Mouse (Mus musculus) heart, adult 2 months (tissue): Measurements from ENCODE around the gene Susd6. TPM values are rescaled to one million over a fixed set of nuclear protein-coding genes. Genes with fewer than 3 reads are reported as not detected.

ENCODE experiments used
- DNase-seq, 2 experiments: peaks; one replicate each; pipeline ENCODE4 v3.0.0; 2021
- H3K27ac ChIP-seq: fragments of 200-600 bp; 2 replicates; pipeline ENCODE4 v1.8.1; 2022
- H3K27me3 ChIP-seq: fragments of 200-500 bp; 2 replicates; pipeline ENCODE4 v1.6.1; 2012; ENCODE audit warnings: mild to moderate bottlenecking, low read length, inconsistent platforms, mixed read lengths; ENCODE audit not compliant: control insufficient read depth, insufficient read depth
- H3K36me3 ChIP-seq: fragments of 200-500 bp; 2 replicates; pipeline ENCODE4 v1.6.1; 2012; ENCODE audit warnings: low read length, inconsistent platforms; ENCODE audit not compliant: control insufficient read depth, insufficient read depth
- H3K4me1 ChIP-seq: fragments of 200-500 bp; 2 replicates; pipeline ENCODE4 v1.6.1; 2011; ENCODE audit warnings: low read length; ENCODE audit not compliant: control insufficient read depth, insufficient read depth
- H3K4me3 ChIP-seq: fragments of 200-600 bp; 2 replicates; pipeline ENCODE4 v1.8.1; 2022
- H3K79me2 ChIP-seq: fragments of 200-500 bp; replicated peaks from 2 replicates; pipeline ENCODE4 v1.6.1; 2012; ENCODE audit warnings: mild to moderate bottlenecking, inconsistent platforms, low read length, moderate library complexity, mixed read lengths; ENCODE audit not compliant: control insufficient read depth, insufficient read depth
- H3K9ac ChIP-seq: fragments of 200-500 bp; 2 replicates; pipeline ENCODE4 v1.6.1; 2012; ENCODE audit warnings: low read depth, mild to moderate bottlenecking, control low read depth, inconsistent platforms, low read length, mixed read lengths
- CTCF ChIP-seq: fragments of 200-600 bp; IDR thresholded peaks from 2 replicates; pipeline ENCODE4 v1.8.1; 2022; ENCODE audit warnings: antibody characterized with exemption, mild to moderate bottlenecking, moderate library complexity
- EP300 ChIP-seq: fragments of 200-500 bp; IDR thresholded peaks from 2 replicates; pipeline ENCODE4 v1.6.1; 2011; ENCODE audit warnings: low read depth, low read length, control low read depth; ENCODE audit not compliant: insufficient read depth
- POLR2A ChIP-seq: fragments of 200-500 bp; IDR thresholded peaks from 2 replicates; pipeline ENCODE4 v1.6.1; 2011; ENCODE audit warnings: mild to moderate bottlenecking, low read depth, low read length, control low read depth; ENCODE audit not compliant: insufficient read depth
- WGBS: fragments of 180-500 bp; shearing (Covaris S2); methylation state at CpG from one replicate; pipeline ENCODE4 v1.1.7; 2018; 5-methylcytosine and 5-hydroxymethylcytosine counted together
- intact Hi-C: fragments of 180-260 bp; cut with DNase I; formaldehyde crosslinking; loops from one replicate; pipeline ENCODE4 v1.15.1; 2025
- polyA plus RNA-seq: library from polyadenylated mRNA; depleted of rRNA; stranded (reverse); fragments of >200 nt; gene quantifications from 2 replicates; pipeline ENCODE4 v1.2.3, GENCODE M21; 2012
- total RNA-seq, 2 experiments: library from RNA; stranded (reverse); gene quantifications; 2 replicates each; pipeline ENCODE4 v1.2.3; 2021

Susd6 gene
- total and polyA plus RNA-seq, 3 experiments, result 50.1 to 78.6 (median 67.4) TPM

DNA sequence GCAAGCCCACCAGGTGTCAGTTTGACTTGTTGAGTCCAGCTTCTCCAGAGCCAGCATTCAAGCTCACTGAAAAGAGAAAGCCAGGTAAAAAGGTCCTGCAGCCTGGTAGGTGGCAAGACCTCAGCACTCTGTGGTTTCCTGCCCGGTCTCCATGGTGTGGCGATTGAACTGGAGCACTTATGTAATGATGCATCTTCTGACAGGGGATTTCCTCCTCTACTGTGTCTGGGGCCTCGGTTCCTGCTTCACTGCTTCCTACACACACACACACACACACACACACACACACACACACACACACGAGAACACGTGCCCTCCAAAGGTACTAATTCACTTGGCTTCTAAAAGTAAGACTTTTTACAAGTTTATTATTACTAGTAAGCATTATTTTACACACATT, 2.6 kb downstream of the Susd6 start:
- intact Hi-C loops, result loop anchor here (5.0 kb wide), 1 partner anchor 74 kb away; no protein-coding TSS in a partner anchor
- H3K4me3 ChIP-seq, result peak overlapping the region; percentile 73
- peaks cover 19% of the 10 kb centered on the region for H3K4me1 ChIP-seq
- peaks cover 3% of the 10 kb centered on the region; the same call in 1 of the 2 replicates for H3K79me2 ChIP-seq
- H3K27me3 ChIP-seq, result no peaks in the 10 kb centered on the region
- H3K36me3 ChIP-seq, result peaks cover 36% of the 10 kb centered on the region
- H3K27ac ChIP-seq, result peak overlapping the region; percentile 98
- WGBS, result 12% methylated on average over 5 of the region's 5 CpGs
- TF ChIP-seq CTCF (no peak), POLR2A (no peak), EP300 (no peak)
- peak overlapping the region; percentile 3; the same call in 1 of the 2 replicates for H3K9ac ChIP-seq
- DNase-seq, result peak; percentile 54 to 74

DNA sequence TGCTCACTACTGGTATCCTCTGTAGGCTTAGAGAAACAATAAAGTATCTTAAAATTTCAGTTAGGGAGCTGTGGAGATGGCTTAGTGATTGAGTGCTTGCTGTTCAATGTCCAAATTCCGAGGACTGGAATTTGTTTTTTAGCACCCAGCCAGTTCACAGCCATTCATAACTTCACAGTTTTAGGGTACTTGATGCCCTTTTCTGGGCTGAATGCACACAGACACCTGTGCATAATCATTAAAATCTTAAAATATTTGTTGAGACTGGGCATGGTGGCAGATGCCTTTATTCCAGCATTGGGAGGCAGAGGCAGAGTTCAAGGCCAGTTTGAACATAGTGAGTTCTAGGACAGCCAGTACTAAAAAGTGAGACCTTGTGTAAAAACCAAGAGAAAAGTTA, 3.2 kb downstream of the Susd6 start:
- Histone ChIP-seq H3K4me3 (no peak overlapping the region), H3K36me3 (peaks cover 42% of the 10 kb centered on the region), H3K9ac (no peak overlapping the region), H3K27me3 (no peaks in the 10 kb centered on the region), H3K4me1 (peaks cover 22% of the 10 kb centered on the region), H3K27ac (peak overlapping the region; percentile 8), H3K79me2 (peaks cover 3% of the 10 kb centered on the region; the same call in 1 of the 2 replicates)
- intact Hi-C loops, result loop anchor here (5.0 kb wide), 1 partner anchor 74 kb away; no protein-coding TSS in a partner anchor
- WGBS, result 78% methylated on average over 1 of the region's 1 CpGs
- no peak for DNase-seq
- no peak for TF ChIP-seq POLR2A
- no peak for TF ChIP-seq EP300
- no peak for TF ChIP-seq CTCF

DNA sequence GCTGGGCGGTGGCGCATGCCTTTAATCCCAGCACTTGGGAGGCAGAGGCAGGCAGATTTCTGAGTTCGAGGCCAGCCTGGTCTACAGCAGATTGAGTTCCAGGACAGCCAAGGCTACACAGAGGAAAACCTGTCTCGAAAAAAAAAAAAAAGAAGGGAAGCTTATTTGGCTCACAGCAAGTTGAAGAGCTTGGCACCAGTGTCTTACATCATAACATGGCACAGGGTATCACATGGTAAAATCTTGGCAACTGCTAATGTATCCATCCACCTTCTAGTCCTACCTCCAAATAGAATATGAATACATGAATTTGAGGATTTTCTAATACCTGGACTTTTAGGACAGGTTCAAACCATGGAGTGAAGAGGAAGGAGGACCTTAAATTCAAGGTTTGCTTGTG, 4.2 kb downstream of the Susd6 start:
- 89% methylated on average over 4 of the region's 4 CpGs for WGBS
- Histone ChIP-seq H3K79me2 (peaks cover 3% of the 10 kb centered on the region; the same call in 1 of the 2 replicates), H3K9ac (no peak overlapping the region), H3K27ac (peak overlapping the region; percentile 73), H3K4me3 (no peak overlapping the region), H3K36me3 (peaks cover 44% of the 10 kb centered on the region), H3K4me1 (peaks cover 22% of the 10 kb centered on the region), H3K27me3 (no peaks in the 10 kb centered on the region)
- intact Hi-C loops, result loop anchor here (5.0 kb wide), 1 partner anchor 73 kb away; no protein-coding TSS in a partner anchor
- TF ChIP-seq POLR2A, result no peak
- no peak for TF ChIP-seq EP300
- no peak for TF ChIP-seq CTCF
- no peak for DNase-seq

DNA sequence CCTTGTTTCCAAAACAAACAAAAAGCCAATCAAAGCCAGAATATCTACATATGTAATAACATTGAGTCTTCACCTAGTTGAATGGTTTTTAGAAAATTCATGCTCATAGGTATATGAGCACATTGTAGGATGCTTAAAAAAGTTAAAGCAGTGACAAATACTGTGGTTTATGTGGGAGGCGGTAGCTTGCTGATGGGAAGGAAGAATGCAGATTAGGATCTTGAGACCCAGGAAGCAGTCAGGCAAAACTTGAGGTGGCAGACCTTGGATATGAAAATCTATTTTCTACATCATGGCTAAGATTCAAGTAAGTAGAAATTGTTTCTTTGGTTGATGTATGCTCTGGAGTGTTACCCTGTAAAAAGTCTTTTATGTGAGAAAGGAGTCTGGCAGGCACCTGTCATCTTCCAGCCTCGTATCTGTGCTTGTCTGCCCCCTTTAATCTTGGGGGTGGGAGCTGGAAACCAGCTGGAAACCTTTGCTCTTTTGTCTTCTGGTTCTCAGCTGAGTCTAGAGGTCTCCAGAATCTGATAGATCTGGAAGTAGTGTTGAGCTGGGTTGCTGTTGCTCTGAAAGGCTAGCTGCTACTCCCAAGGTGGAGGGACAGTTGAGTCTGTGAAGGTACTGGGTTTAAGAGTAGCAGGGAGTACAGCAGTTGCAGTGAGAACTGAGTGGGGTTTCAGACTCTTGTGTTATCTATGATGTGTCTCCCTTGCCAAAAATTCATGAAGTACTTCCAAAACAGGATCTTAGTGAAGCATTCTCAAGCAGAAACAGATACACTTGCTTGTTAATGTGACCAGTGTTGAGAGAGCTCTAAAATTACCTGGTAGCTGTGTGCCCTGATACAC, 4.8 kb downstream of the Susd6 start:
- intact Hi-C loops, result loop anchor here (5.0 kb wide), 1 partner anchor 72 kb away; no protein-coding TSS in a partner anchor
- 24% methylated on average over 2 of the region's 2 CpGs for WGBS
- Histone ChIP-seq H3K27me3 (no peaks in the 10 kb centered on the region), H3K4me1 (peaks cover 22% of the 10 kb centered on the region), H3K4me3 (no peak overlapping the region), H3K27ac (peak overlapping the region; percentile 73), H3K36me3 (peaks cover 46% of the 10 kb centered on the region), H3K9ac (no peak overlapping the region), H3K79me2 (peaks cover 3% of the 10 kb centered on the region; the same call in 1 of the 2 replicates)
- no peak for TF ChIP-seq POLR2A
- no peak for TF ChIP-seq EP300
- TF ChIP-seq CTCF, result no peak
- DNase-seq, result no peak

DNA sequence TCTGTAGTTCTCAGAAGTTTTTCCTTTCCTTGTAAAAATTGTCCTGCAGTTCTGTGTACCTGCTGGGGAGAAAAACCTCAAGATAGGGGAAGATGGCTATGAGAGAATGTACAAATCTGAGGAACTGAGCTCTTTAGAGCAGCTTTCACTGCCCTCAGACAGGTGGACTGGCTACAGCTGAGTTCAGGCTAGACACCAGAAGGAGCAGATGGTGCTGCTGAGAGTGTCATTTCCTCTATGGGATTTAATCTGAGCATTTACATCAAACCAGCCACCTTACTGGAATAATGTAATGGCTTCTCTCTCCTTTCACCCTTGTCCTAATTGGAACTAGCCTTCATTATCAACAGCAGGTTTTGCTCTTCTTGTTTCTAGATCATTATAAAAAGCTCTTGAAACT, 8.0 kb downstream of the Susd6 start:
- H3K36me3 ChIP-seq, result peaks cover 55% of the 10 kb centered on the region
- no peak overlapping the region for H3K4me3 ChIP-seq
- H3K27ac ChIP-seq, result peak overlapping the region; percentile 57
- H3K79me2 ChIP-seq, result peaks cover 7% of the 10 kb centered on the region
- H3K27me3 ChIP-seq, result no peaks in the 10 kb centered on the region
- TF ChIP-seq POLR2A (no peak), EP300 (no peak), CTCF (no peak)
- DNase-seq, result no peak
- peaks cover 24% of the 10 kb centered on the region for H3K4me1 ChIP-seq
- H3K9ac ChIP-seq, result no peak overlapping the region
- intact Hi-C loops, result no loop called here

GRCm38 (mm10) chr12:80800156-80800555, 9.8 kb downstream of the Susd6 start:
- peaks cover 53% of the 10 kb centered on the region for H3K36me3 ChIP-seq
- H3K79me2 ChIP-seq, result peaks cover 6% of the 10 kb centered on the region
- TF ChIP-seq EP300, result no peak
- intact Hi-C loops, result no loop called here
- DNase-seq, result no peak
- peaks cover 21% of the 10 kb centered on the region for H3K4me1 ChIP-seq
- 93% methylated on average over 3 of the region's 3 CpGs for WGBS
- no peaks in the 10 kb centered on the region for H3K27me3 ChIP-seq
- peak overlapping the region; percentile 18 for H3K27ac ChIP-seq
- no peak overlapping the region for H3K9ac ChIP-seq
- H3K4me3 ChIP-seq, result no peak overlapping the region
